Mouse (Mus musculus) small intestine, adult 2 months (tissue): Measurements from ENCODE around the gene Hrct1. TPM values are rescaled to one million over a fixed set of nuclear protein-coding genes. Genes with fewer than 3 reads are reported as not detected.
A peak's percentile ranks its signal among the peaks of the same experiment; 100 is the strongest.

Experiments used
- H3K27ac ChIP-seq: fragments of 200-500 bp; 2 replicates; pipeline ENCODE4 v1.5.1; 2012; ENCODE audit warnings: low read depth, low read length, control low read depth, inconsistent platforms; ENCODE audit not compliant: insufficient read depth
- H3K27me3 ChIP-seq: fragments of 200-500 bp; 2 replicates; pipeline ENCODE4 v1.6.1; 2012; ENCODE audit warnings: mild to moderate bottlenecking, moderate library complexity, low read length, inconsistent platforms; ENCODE audit not compliant: control insufficient read depth, insufficient read depth
- H3K36me3 ChIP-seq: fragments of 200-500 bp; 2 replicates; pipeline ENCODE4 v1.6.1; 2012; ENCODE audit warnings: mild to moderate bottlenecking, low read length, control low read depth, inconsistent platforms; ENCODE audit not compliant: control insufficient read depth, insufficient read depth
- H3K4me1 ChIP-seq: fragments of 200-500 bp; 2 replicates; pipeline ENCODE4 v1.6.1; 2012; ENCODE audit warnings: low read length, inconsistent platforms, mixed read lengths; ENCODE audit not compliant: control insufficient read depth, insufficient read depth, insufficient read length
- H3K4me3 ChIP-seq: fragments of 200-500 bp; 2 replicates; pipeline ENCODE4 v1.5.1; 2012; ENCODE audit warnings: low read depth, mild to moderate bottlenecking, control low read depth, inconsistent platforms, low read length, moderate library complexity
- CTCF ChIP-seq: fragments of 200-500 bp; IDR thresholded peaks from 2 replicates; pipeline ENCODE4 v1.5.1; 2012; ENCODE audit warnings: low read depth, mild to moderate bottlenecking, control low read depth, inconsistent platforms, low read length, moderate library complexity, mixed read lengths; ENCODE audit not compliant: insufficient replicate concordance, insufficient read length; ENCODE audit errors: extremely low read depth
- POLR2A ChIP-seq: fragments of 200-500 bp; IDR thresholded peaks from 2 replicates; pipeline ENCODE4 v1.6.1; 2012; ENCODE audit warnings: low read depth, mild to moderate bottlenecking, control low read depth, inconsistent platforms, low read length, moderate library complexity
- WGBS: fragments of 180-500 bp; shearing (Covaris S2); methylation state at CpG from one replicate; pipeline ENCODE4 v1.1.7; 2018; 5-methylcytosine and 5-hydroxymethylcytosine counted together
- polyA plus RNA-seq: library from polyadenylated mRNA; depleted of rRNA; stranded (reverse); fragments of >200 nt; gene quantifications from 2 replicates; pipeline ENCODE4 v1.2.3, GENCODE M21; 2012

Gene Hrct1
- polyA plus RNA-seq, 1 experiment, result 2.0 TPM

GRCm38 (mm10) chr4:43738989-43739674 is 12.1 kb downstream of the Hrct1 start:
- H3K27ac ChIP-seq, result no peak overlapping the region
- TF ChIP-seq CTCF (no peak), POLR2A (no peak)
- no peak overlapping the region for H3K4me3 ChIP-seq
- H3K4me1 ChIP-seq, result no peaks in the 10 kb centered on the region; the same call in 1 of the 2 replicates
- no peaks in the 10 kb centered on the region for H3K27me3 ChIP-seq
- 41% methylated on average over 8 of the region's 8 CpGs for WGBS
- H3K36me3 ChIP-seq, result no peaks in the 10 kb centered on the region

GRCm38 (mm10) chr4:43741526-43741925 is 14.5 kb downstream of the Hrct1 start:
- Histone ChIP-seq H3K4me1 (no peaks in the 10 kb centered on the region), H3K27me3 (no peaks in the 10 kb centered on the region), H3K36me3 (no peaks in the 10 kb centered on the region), H3K4me3 (no peak overlapping the region), H3K27ac (no peak overlapping the region)
- TF ChIP-seq CTCF, result no peak
- no peak for TF ChIP-seq POLR2A
- 38% methylated on average over 5 of the region's 5 CpGs for WGBS

DNA sequence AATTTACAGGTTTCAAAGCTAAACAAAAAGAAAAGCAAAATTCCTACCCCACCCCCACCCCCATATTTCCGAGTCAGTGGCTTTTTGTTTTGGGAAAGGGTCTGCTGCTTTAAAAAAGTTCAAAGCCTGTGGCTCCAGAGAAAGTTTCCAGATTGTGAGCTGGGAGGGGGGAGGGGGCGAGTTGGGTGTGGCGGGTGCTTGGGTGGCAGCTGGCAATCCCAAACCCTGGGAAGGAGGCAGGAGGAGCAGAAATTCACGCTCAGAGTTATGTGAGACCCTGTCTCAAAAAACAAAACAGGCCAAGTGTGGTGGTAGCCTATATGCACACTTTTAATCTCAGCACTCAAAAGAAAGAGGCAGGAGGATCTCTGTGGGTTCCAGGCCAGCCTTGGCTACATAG is 15.6 kb downstream of the Hrct1 start:
- H3K27me3 ChIP-seq, result no peaks in the 10 kb centered on the region
- TF ChIP-seq CTCF, result no peak
- TF ChIP-seq POLR2A, result no peak
- 44% methylated on average over 4 of the region's 4 CpGs for WGBS
- no peak overlapping the region for H3K27ac ChIP-seq
- no peaks in the 10 kb centered on the region for H3K36me3 ChIP-seq
- no peaks in the 10 kb centered on the region for H3K4me1 ChIP-seq
- no peak overlapping the region for H3K4me3 ChIP-seq

GRCm38 (mm10) chr4:43743099-43743498 is 16.1 kb downstream of the Hrct1 start:
- Histone ChIP-seq H3K4me1 (no peaks in the 10 kb centered on the region), H3K36me3 (no peaks in the 10 kb centered on the region), H3K27ac (no peak overlapping the region), H3K4me3 (no peak overlapping the region), H3K27me3 (no peaks in the 10 kb centered on the region)
- TF ChIP-seq POLR2A, result no peak
- TF ChIP-seq CTCF, result no peak
- 49% methylated on average over 1 of the region's 1 CpGs for WGBS

GRCm38 (mm10) chr4:43745187-43745586 is 18.2 kb downstream of the Hrct1 start:
- Histone ChIP-seq H3K27me3 (no peaks in the 10 kb centered on the region; the same call in 1 of the 2 replicates), H3K36me3 (no peaks in the 10 kb centered on the region), H3K27ac (no peak overlapping the region), H3K4me3 (no peak overlapping the region), H3K4me1 (no peaks in the 10 kb centered on the region)
- 11% methylated on average over 6 of the region's 6 CpGs for whole genome bisulfite sequencing
- TF ChIP-seq CTCF (no peak), POLR2A (no peak)

- Histone ChIP-seq H3K4me1 (no peaks in the 10 kb centered on the region; the same call in 1 of the 2 replicates), H3K4me3 (no peak overlapping the region), H3K36me3 (no peaks in the 10 kb centered on the region), H3K27ac (no peak overlapping the region; the same call in 1 of the 2 replicates), H3K27me3 (no peaks in the 10 kb centered on the region)
- 59% methylated on average over 6 of the region's 6 CpGs for WGBS
- TF ChIP-seq CTCF, result no peak
- no peak for TF ChIP-seq POLR2A
Observed at GRCm38 (mm10) chr4:43757213-43757612, 30.2 kb downstream of the Hrct1 start.

DNA sequence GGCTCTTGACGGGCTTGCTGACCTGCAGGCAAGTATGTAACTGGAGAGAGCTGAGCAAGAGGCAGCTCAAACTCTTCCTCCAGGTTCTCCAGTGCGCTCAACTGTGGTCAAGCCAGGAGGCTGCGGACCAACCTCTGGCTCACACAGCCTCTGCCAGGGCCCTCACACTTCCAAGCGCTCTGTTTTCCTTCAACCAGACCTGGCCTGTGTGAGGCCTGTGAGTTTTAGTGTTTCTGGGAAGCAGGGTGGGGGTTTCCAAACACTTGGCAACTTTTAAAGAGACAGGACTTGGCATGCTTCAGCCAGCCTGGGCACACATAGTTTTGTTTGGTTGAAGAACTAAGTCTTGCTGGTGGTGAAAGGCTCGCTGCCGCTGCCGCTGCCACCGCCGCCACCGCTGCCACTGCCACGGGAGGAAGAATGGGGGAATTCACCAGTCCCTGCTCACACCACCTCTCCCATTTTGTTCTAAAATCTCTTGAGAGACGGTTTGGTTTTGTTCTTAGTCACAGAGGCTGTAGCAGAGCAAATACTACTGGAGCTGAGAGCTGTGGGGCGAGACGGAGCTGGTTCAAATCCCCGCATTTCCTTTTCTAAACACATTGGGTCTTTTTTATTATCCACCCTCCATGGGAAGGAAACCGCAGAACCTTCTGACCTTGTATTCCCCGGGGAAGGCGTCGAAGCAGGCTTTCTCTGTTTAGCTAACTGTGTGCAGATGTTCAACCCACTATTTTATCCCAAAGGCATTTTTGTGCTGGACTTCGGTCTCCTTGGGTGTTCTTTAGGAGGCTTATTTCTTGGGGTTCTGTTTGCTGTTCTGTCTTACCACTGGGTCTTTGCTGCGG is 32.8 kb downstream of the Hrct1 start:
- Histone ChIP-seq H3K27ac (peak overlapping the region; percentile 57), H3K4me3 (no peak overlapping the region), H3K36me3 (no peaks in the 10 kb centered on the region), H3K27me3 (no peaks in the 10 kb centered on the region), H3K4me1 (no peaks in the 10 kb centered on the region; the same call in 1 of the 2 replicates)
- WGBS, result 79% methylated on average over 21 of the region's 21 CpGs
- TF ChIP-seq POLR2A, result no peak
- no peak for TF ChIP-seq CTCF
